Mouse (Mus musculus): ENCODE results near the gene Zfp324. TPM values are rescaled to one million over a fixed set of nuclear protein-coding genes. Genes with fewer than 3 reads are reported as not detected.
A peak's percentile ranks its signal among the peaks of the same experiment; 100 is the strongest.

Gene Zfp324
- polyA plus RNA-seq, 1 experiment = 0.75 TPM

GRCm38 (mm10) chr7:13010005-13010908 is 44.6 kb downstream of the Zfp324 start, which contains the start of gene Zbtb45:
Gene Zbtb45 (minus strand): TSS chr7:13010034.
- Histone ChIP-seq H3K27me3 (ENCODE audit: control insufficient read depth, insufficient read depth, low read length) (no peaks in the 10 kb centered on the region), H3K4me3 (ENCODE audit: control insufficient read depth, low read depth, low read length) (peak within 1 kb of the TSS; percentile 93), H3K36me3 (ENCODE audit: control insufficient read depth, insufficient read depth, low read length) (no peaks in the 10 kb centered on the region), H3K4me1 (ENCODE audit: control insufficient read depth, insufficient read depth, low read length) (peaks cover 11% of the 10 kb centered on the region), H3K27ac (ENCODE audit: control insufficient read depth, insufficient read depth, low read depth, low read length) (peak within 1 kb of the TSS; percentile 76)
- TF ChIP-seq POLR2A (IDR thresholded peaks at IDR 0.05; ENCODE audit: control insufficient read depth, low read depth, low read length) (no peak), CTCF (IDR thresholded peaks at IDR 0.05; ENCODE audit: control insufficient read depth, insufficient read depth, insufficient replicate concordance, low read depth, low read length) (no peak)

DNA sequence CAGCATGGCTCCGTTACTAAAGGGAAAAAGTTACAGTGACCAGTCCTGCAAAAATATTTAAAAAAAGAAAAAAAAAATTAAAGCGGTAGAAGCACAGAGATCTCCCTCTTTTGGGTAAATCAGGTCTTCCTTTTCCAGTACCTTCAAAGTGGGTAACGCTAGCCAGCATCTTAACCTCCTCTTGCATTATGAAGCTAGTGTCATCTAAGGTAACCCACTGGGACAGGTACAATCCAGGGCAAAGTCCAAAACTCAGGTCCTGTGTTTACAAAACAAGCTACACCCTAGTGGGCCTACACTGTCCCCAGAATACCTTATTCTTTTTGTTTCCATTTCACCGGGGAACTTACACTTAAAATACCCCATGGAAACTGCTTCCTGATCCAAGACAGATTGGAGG is 48.0 kb downstream of the Zfp324 start:
- Histone ChIP-seq H3K27me3 (ENCODE audit: control insufficient read depth, insufficient read depth, low read length) (no peaks in the 10 kb centered on the region), H3K27ac (ENCODE audit: control insufficient read depth, insufficient read depth, low read depth, low read length) (no peak overlapping the region), H3K36me3 (ENCODE audit: control insufficient read depth, insufficient read depth, low read length) (no peaks in the 10 kb centered on the region), H3K4me1 (ENCODE audit: control insufficient read depth, insufficient read depth, low read length) (peaks cover 5% of the 10 kb centered on the region), H3K4me3 (ENCODE audit: control insufficient read depth, low read depth, low read length) (no peak overlapping the region)
- TF ChIP-seq CTCF (IDR thresholded peaks at IDR 0.05; ENCODE audit: control insufficient read depth, insufficient read depth, insufficient replicate concordance, low read depth, low read length) (no peak), POLR2A (IDR thresholded peaks at IDR 0.05; ENCODE audit: control insufficient read depth, low read depth, low read length) (no peak)

- Histone ChIP-seq H3K36me3 (ENCODE audit: control insufficient read depth, insufficient read depth, low read length) (no peaks in the 10 kb centered on the region), H3K27ac (ENCODE audit: control insufficient read depth, insufficient read depth, low read depth, low read length) (no peak overlapping the region), H3K27me3 (ENCODE audit: control insufficient read depth, insufficient read depth, low read length) (no peaks in the 10 kb centered on the region), H3K4me1 (ENCODE audit: control insufficient read depth, insufficient read depth, low read length) (peaks cover 5% of the 10 kb centered on the region), H3K4me3 (ENCODE audit: control insufficient read depth, low read depth, low read length) (no peak overlapping the region)
- no peak for TF ChIP-seq CTCF (IDR thresholded peaks at IDR 0.05; ENCODE audit: control insufficient read depth, insufficient read depth, insufficient replicate concordance, low read depth, low read length)
- TF ChIP-seq POLR2A (IDR thresholded peaks at IDR 0.05; ENCODE audit: control insufficient read depth, low read depth, low read length) = no peak
These were observed 48.7 kb downstream of the Zfp324 start for GRCm38 (mm10) chr7:13014275-13014839.

GRCm38 (mm10) chr7:13015217-13015616 is 49.6 kb downstream of the Zfp324 start:
- H3K4me3 ChIP-seq (ENCODE audit: control insufficient read depth, low read depth, low read length) = no peak overlapping the region
- no peak overlapping the region for H3K27ac ChIP-seq (ENCODE audit: control insufficient read depth, insufficient read depth, low read depth, low read length)
- TF ChIP-seq POLR2A (IDR thresholded peaks at IDR 0.05; ENCODE audit: control insufficient read depth, low read depth, low read length) = no peak
- TF ChIP-seq CTCF (IDR thresholded peaks at IDR 0.05; ENCODE audit: control insufficient read depth, insufficient read depth, insufficient replicate concordance, low read depth, low read length) = no peak
- H3K4me1 ChIP-seq (ENCODE audit: control insufficient read depth, insufficient read depth, low read length) = peaks cover 4% of the 10 kb centered on the region
- H3K27me3 ChIP-seq (ENCODE audit: control insufficient read depth, insufficient read depth, low read length) = no peaks in the 10 kb centered on the region
- no peaks in the 10 kb centered on the region for H3K36me3 ChIP-seq (ENCODE audit: control insufficient read depth, insufficient read depth, low read length)

DNA sequence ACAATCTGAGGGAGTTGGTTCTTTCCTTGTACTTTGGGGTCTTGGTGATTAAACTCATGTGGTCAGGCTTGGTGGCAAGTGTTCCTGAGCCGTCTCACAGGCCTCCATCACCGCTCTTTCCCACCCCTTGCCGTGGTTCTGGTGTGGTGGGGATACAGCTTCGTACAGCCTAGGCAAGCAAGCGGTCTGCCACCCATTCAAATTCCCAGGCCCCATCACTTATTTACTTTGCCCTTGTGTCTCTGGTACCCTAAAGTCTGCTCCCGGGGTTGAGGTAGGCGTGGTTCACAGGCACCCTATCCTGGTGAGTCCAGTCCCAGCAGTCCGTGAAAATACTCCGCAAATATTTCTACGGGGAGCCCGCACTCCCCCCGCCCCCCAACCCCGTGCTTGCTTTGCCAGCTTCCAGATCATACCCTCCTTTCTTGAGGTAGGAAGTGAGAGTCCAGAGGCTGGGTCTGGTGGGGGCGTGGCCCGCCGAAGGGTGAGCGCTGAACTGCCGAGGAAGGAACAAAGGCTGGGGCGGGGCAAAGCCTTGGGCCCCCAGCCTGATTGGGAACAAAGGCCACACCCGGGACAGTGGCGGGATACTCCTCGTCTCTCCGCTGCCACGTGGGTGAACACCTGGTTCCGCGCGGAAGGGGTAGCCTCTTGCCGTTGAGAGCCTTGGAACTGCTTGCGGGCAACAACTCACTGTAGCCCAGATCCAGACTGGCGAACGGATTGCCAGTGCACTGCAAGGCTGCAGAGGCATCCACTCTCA is 57.3 kb downstream of the Zfp324 start:
- Histone ChIP-seq H3K27ac (ENCODE audit: control insufficient read depth, insufficient read depth, low read depth, low read length) (peak overlapping the region; percentile 87), H3K4me1 (ENCODE audit: control insufficient read depth, insufficient read depth, low read length) (peaks cover 5% of the 10 kb centered on the region), H3K27me3 (ENCODE audit: control insufficient read depth, insufficient read depth, low read length) (no peaks in the 10 kb centered on the region), H3K36me3 (ENCODE audit: control insufficient read depth, insufficient read depth, low read length) (peaks cover 2% of the 10 kb centered on the region), H3K4me3 (ENCODE audit: control insufficient read depth, low read depth, low read length) (peak overlapping the region; percentile 75)
- TF ChIP-seq CTCF (IDR thresholded peaks at IDR 0.05; ENCODE audit: control insufficient read depth, insufficient read depth, insufficient replicate concordance, low read depth, low read length) = no peak
- peak; percentile 59; the same call in 1 of the 2 replicates for TF ChIP-seq POLR2A (IDR thresholded peaks at IDR 0.05; ENCODE audit: control insufficient read depth, low read depth, low read length)

Other genes with a start within 250 kb of the Zfp324 start
- gene Vmn2r56, start 230.8 kb upstream of the Zfp324 start, polyA plus RNA-seq (2012; rRNA removed) = not detected in 2 replicates
- 7.6 and 9.0 TPM in 2 replicates for gene Zscan18, start 162.2 kb upstream of the Zfp324 start, polyA plus RNA-seq (2012; rRNA removed)
- gene Zfp329, start 147.0 kb upstream of the Zfp324 start, polyA plus RNA-seq (2012; rRNA removed) = 2.0 and 3.0 TPM in 2 replicates
- gene Zfp110, start 131.1 kb upstream of the Zfp324 start, polyA plus RNA-seq (2012; rRNA removed) = 33.3 and 34.2 TPM in 2 replicates
- gene Zfp128, start 84.7 kb upstream of the Zfp324 start, polyA plus RNA-seq (2012; rRNA removed) = 3.4 and 3.5 TPM in 2 replicates
- 19.0 and 20.7 TPM in 2 replicates for gene Zscan22, start 68.0 kb upstream of the Zfp324 start, polyA plus RNA-seq (2012; rRNA removed)
- gene Rps5, start 43.5 kb upstream of the Zfp324 start, polyA plus RNA-seq (2012; rRNA removed) = 512 and 591 TPM in 2 replicates
- gene Rnf225, start 38.4 kb upstream of the Zfp324 start, polyA plus RNA-seq (2012; rRNA removed) = 0.12 and 0.13 TPM in 2 replicates
- 8.4 and 8.7 TPM in 2 replicates for gene Zfp446, start 12.0 kb downstream of the Zfp324 start, polyA plus RNA-seq (2012; rRNA removed)
- 0.06 and 0.14 TPM in 2 replicates for gene Slc27a5, start 32.4 kb downstream of the Zfp324 start, polyA plus RNA-seq (2012; rRNA removed)
- gene Trim28, start 33.3 kb downstream of the Zfp324 start, polyA plus RNA-seq (2012; rRNA removed) = 507 and 516 TPM in 2 replicates
- gene Zbtb45, start 44.2 kb downstream of the Zfp324 start, polyA plus RNA-seq (2012; rRNA removed) = 4.3 and 5.6 TPM in 2 replicates
- 107 and 115 TPM in 2 replicates for gene Chmp2a, start 69.0 kb downstream of the Zfp324 start, polyA plus RNA-seq (2012; rRNA removed)
- 377 and 399 TPM in 2 replicates for gene Ube2m, start 72.4 kb downstream of the Zfp324 start, polyA plus RNA-seq (2012; rRNA removed)
- 7.5 and 8.2 TPM in 2 replicates for gene Mzf1, start 88.9 kb downstream of the Zfp324 start, polyA plus RNA-seq (2012; rRNA removed)
- gene Vmn1r85, start 129.3 kb downstream of the Zfp324 start, polyA plus RNA-seq (2012; rRNA removed) = not detected in 2 replicates
- gene Vmn1r86, start 154.1 kb downstream of the Zfp324 start, polyA plus RNA-seq (2012; rRNA removed) = not detected in 2 replicates
- gene Vmn1r87, start 174.3 kb downstream of the Zfp324 start, polyA plus RNA-seq (2012; rRNA removed) = not detected in 2 replicates
- not detected in 2 replicates for gene Vmn1r88, start 193.7 kb downstream of the Zfp324 start, polyA plus RNA-seq (2012; rRNA removed)
- not detected in 2 replicates for gene Vmn1r89, start 247.2 kb downstream of the Zfp324 start, polyA plus RNA-seq (2012; rRNA removed)

Measured in testis, adult 2 months (tissue).